Mouse (Mus musculus): ENCODE results near the gene Msrb1.

GRCm38 (mm10) chr17:24725637-24726390 is 10.6 kb upstream of the Msrb1 start:
- TF ChIP-seq CTCF (IDR thresholded peaks at IDR 0.05; ENCODE audit: low read depth) (peak; percentile 28; the same call in 1 of the 2 replicates), EP300 (optimal IDR thresholded peaks at IDR 0.05) (no peak)
